Mouse (Mus musculus): ENCODE measurements around the gene Aknad1.

- TF ChIP-seq CTCF (IDR thresholded peaks at IDR 0.05; ENCODE audit: low read depth): no peak
- TF ChIP-seq EP300 (IDR thresholded peaks at IDR 0.05; ENCODE audit: low read depth): no peak
Measured at GRCm38 (mm10) chr3:108830493-108830892, 91.0 kb downstream of the Aknad1 start.

All from liver, embryonic 14.5 days (tissue).